Mouse (Mus musculus): ENCODE results near the gene Cald1. TPM values are rescaled to one million over a fixed set of nuclear protein-coding genes. Genes with fewer than 3 reads are reported as not detected.
A peak's percentile ranks its signal among the peaks of the same experiment; 100 is the strongest.

Gene Cald1
- polyA plus RNA-seq, 1 experiment from 2014 or later: 52.4 TPM

DNA sequence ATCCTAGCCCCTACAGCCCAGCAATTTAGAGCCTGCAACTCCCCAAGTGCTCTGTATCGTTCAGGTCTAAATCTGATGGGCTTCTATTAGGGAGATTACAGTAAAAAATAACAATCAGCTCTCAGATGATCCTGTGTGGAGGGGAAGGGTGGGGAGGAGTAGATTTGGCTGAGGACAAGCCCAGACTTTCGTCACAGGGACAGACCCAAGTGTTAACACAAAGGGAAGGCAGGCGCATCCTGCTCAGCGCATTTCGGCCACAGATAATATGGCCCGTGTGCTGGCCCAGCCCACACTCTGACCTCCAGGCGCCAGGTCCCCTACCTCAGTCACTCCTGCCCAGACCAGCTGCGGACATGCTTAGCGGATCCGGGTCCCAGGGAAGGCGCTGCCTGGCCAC, 111.0 kb downstream of the Cald1 start:
- Histone ChIP-seq H3K9me3 (ENCODE audit: control insufficient read depth, low read length) (peaks cover 3% of the 10 kb centered on the region; the same call in 1 of the 2 replicates), H3K27ac (peak overlapping the region; percentile 82), H3K4me2 (replicated peaks) (peak overlapping the region; percentile 72), H3K36me3 (replicated peaks; ENCODE audit: control insufficient read depth, insufficient read depth) (no peaks in the 10 kb centered on the region), H3K27me3 (ENCODE audit: control insufficient read depth, insufficient read depth, low read length) (no peaks in the 10 kb centered on the region), H3K9ac (peak overlapping the region; percentile 75), H3K4me3 (replicated peaks; ENCODE audit: low read length) (peak overlapping the region; percentile 51), H3K4me1 (replicated peaks; ENCODE audit: control insufficient read depth, insufficient read depth, low read length) (peaks cover 32% of the 10 kb centered on the region)
- under 1% methylated on average over 11 of the region's 11 CpGs for WGBS
- DNase-seq (ENCODE audit: low spot score) (peak; percentile 72), ATAC-seq (ENCODE audit: low FRiP score) (peak; percentile 89)

GRCm38 (mm10) chr6:34709946-34710682, 111.8 kb downstream of the Cald1 start:
- Histone ChIP-seq H3K9me3 (ENCODE audit: control insufficient read depth, low read length) (no peaks in the 10 kb centered on the region), H3K36me3 (replicated peaks; ENCODE audit: control insufficient read depth, insufficient read depth) (no peaks in the 10 kb centered on the region), H3K4me1 (replicated peaks; ENCODE audit: control insufficient read depth, insufficient read depth, low read length) (peaks cover 32% of the 10 kb centered on the region), H3K27me3 (ENCODE audit: control insufficient read depth, insufficient read depth, low read length) (no peaks in the 10 kb centered on the region), H3K4me2 (replicated peaks) (peak overlapping the region; percentile 72), H3K9ac (peak overlapping the region; percentile 75), H3K27ac (peak overlapping the region; percentile 82), H3K4me3 (replicated peaks; ENCODE audit: low read length) (peak overlapping the region; percentile 51)
- peak; percentile 44; the same call in 1 of the 2 replicates for ATAC-seq (ENCODE audit: low FRiP score)
- no peak for DNase-seq (ENCODE audit: low spot score)
- WGBS: 11% methylated on average over 14 of the region's 14 CpGs

DNA sequence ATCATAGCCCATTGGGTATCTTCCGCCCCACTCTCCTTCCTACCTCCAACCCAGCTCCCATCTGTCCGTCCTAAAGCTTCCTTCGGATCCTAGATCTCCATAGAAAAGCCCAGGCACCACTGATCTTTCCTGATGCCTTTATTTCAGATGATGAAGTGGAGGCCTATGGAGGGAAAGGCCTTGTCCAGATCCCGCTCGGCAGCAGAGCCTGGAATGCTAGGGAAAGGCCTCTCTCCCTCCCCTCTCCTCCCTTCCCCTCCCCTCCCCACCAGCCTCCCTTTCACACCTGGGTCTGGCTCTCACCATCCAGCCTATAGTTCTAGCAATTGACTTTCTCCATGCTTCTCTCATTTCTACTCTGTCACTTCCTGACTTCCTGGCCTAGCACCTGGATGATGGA, 112.5 kb downstream of the Cald1 start:
- peak overlapping the region; percentile 75; the same call in 1 of the 2 replicates for H3K9ac ChIP-seq
- no peak overlapping the region for H3K27ac ChIP-seq

GRCm38 (mm10) chr6:34711620-34712019, 113.3 kb downstream of the Cald1 start:
- no peak overlapping the region for H3K9ac ChIP-seq
- H3K4me2 ChIP-seq (replicated peaks): peak overlapping the region; percentile 72; the same call in 1 of the 2 replicates
- DNase-seq (ENCODE audit: low spot score) (no peak), ATAC-seq (ENCODE audit: low FRiP score) (no peak)
- H3K4me3 ChIP-seq (replicated peaks; ENCODE audit: low read length): no peak overlapping the region
- H3K27ac ChIP-seq: no peak overlapping the region
- 74% methylated on average over 10 of the region's 10 CpGs for WGBS
- peaks cover 32% of the 10 kb centered on the region for H3K4me1 ChIP-seq (replicated peaks; ENCODE audit: control insufficient read depth, insufficient read depth, low read length)
- H3K27me3 ChIP-seq (ENCODE audit: control insufficient read depth, insufficient read depth, low read length): no peaks in the 10 kb centered on the region
- H3K9me3 ChIP-seq (ENCODE audit: control insufficient read depth, low read length): no peaks in the 10 kb centered on the region
- no peaks in the 10 kb centered on the region for H3K36me3 ChIP-seq (replicated peaks; ENCODE audit: control insufficient read depth, insufficient read depth)

More for the DNA sequence above, 112.5 kb downstream of the Cald1 start:
- peak overlapping the region; percentile 72 for H3K4me2 ChIP-seq (replicated peaks)
- H3K36me3 ChIP-seq (replicated peaks; ENCODE audit: control insufficient read depth, insufficient read depth): no peaks in the 10 kb centered on the region
- 41% methylated on average over 5 of the region's 5 CpGs for WGBS
- H3K27me3 ChIP-seq (ENCODE audit: control insufficient read depth, insufficient read depth, low read length): no peaks in the 10 kb centered on the region
- H3K4me1 ChIP-seq (replicated peaks; ENCODE audit: control insufficient read depth, insufficient read depth, low read length): peaks cover 32% of the 10 kb centered on the region
- peak overlapping the region; percentile 51 for H3K4me3 ChIP-seq (replicated peaks; ENCODE audit: low read length)
- ATAC-seq (ENCODE audit: low FRiP score): no peak
- DNase-seq (ENCODE audit: low spot score): no peak
- H3K9me3 ChIP-seq (ENCODE audit: control insufficient read depth, low read length): no peaks in the 10 kb centered on the region

DNA sequence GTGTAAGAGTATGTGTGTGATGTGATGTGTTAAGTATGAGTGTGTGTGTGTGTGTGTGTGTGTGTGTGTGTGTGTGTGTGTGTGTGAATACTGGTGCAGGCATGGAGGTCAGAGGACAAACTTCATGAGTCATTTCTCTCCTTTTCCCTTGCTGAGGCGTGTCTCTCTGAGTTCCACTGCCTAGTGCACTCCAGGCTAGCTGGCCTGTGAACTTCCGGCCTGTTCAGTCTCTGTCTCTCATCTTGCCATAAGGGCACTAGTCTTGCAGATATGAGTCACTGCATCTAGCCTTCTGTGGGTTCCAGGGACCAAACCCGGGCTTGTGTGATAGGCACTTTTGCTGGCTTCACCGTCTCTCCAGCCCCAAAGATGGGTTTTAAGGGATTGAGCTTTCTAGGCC, 114.9 kb downstream of the Cald1 start:
- no peak for DNase-seq (ENCODE audit: low spot score)
- no peak for ATAC-seq (ENCODE audit: low FRiP score)
- no peak overlapping the region for H3K27ac ChIP-seq
- H3K9me3 ChIP-seq (ENCODE audit: control insufficient read depth, low read length): no peaks in the 10 kb centered on the region
- no peak overlapping the region for H3K4me2 ChIP-seq (replicated peaks)
- no peaks in the 10 kb centered on the region for H3K36me3 ChIP-seq (replicated peaks; ENCODE audit: control insufficient read depth, insufficient read depth)
- H3K4me1 ChIP-seq (replicated peaks; ENCODE audit: control insufficient read depth, insufficient read depth, low read length): peaks cover 31% of the 10 kb centered on the region
- H3K27me3 ChIP-seq (ENCODE audit: control insufficient read depth, insufficient read depth, low read length): no peaks in the 10 kb centered on the region
- no peak overlapping the region for H3K4me3 ChIP-seq (replicated peaks; ENCODE audit: low read length)
- 91% methylated on average over 4 of the region's 4 CpGs for WGBS
- H3K9ac ChIP-seq: no peak overlapping the region

GRCm38 (mm10) chr6:34713777-34714176, 115.5 kb downstream of the Cald1 start:
- WGBS: 94% methylated on average over 8 of the region's 8 CpGs
- no peak overlapping the region for H3K4me2 ChIP-seq (replicated peaks)
- no peaks in the 10 kb centered on the region for H3K36me3 ChIP-seq (replicated peaks; ENCODE audit: control insufficient read depth, insufficient read depth)

GRCm38 (mm10) chr6:34714612-34715011, 116.3 kb downstream of the Cald1 start:
- Histone ChIP-seq H3K4me1 (replicated peaks; ENCODE audit: control insufficient read depth, insufficient read depth, low read length) (peaks cover 22% of the 10 kb centered on the region), H3K4me3 (replicated peaks; ENCODE audit: low read length) (no peak overlapping the region), H3K27me3 (ENCODE audit: control insufficient read depth, insufficient read depth, low read length) (no peaks in the 10 kb centered on the region), H3K4me2 (replicated peaks) (no peak overlapping the region), H3K9me3 (ENCODE audit: control insufficient read depth, low read length) (no peaks in the 10 kb centered on the region), H3K9ac (no peak overlapping the region), H3K36me3 (replicated peaks; ENCODE audit: control insufficient read depth, insufficient read depth) (no peaks in the 10 kb centered on the region), H3K27ac (no peak overlapping the region)
- DNase-seq (ENCODE audit: low spot score): no peak
- WGBS: 95% methylated on average over 4 of the region's 4 CpGs
- no peak for ATAC-seq (ENCODE audit: low FRiP score)

More at GRCm38 (mm10) chr6:34713777-34714176, 115.5 kb downstream of the Cald1 start:
- ATAC-seq (ENCODE audit: low FRiP score) (no peak), DNase-seq (ENCODE audit: low spot score) (no peak)
- Histone ChIP-seq H3K9me3 (ENCODE audit: control insufficient read depth, low read length) (no peaks in the 10 kb centered on the region), H3K27ac (no peak overlapping the region), H3K4me1 (replicated peaks; ENCODE audit: control insufficient read depth, insufficient read depth, low read length) (peaks cover 25% of the 10 kb centered on the region), H3K4me3 (replicated peaks; ENCODE audit: low read length) (no peak overlapping the region), H3K9ac (no peak overlapping the region), H3K27me3 (ENCODE audit: control insufficient read depth, insufficient read depth, low read length) (no peaks in the 10 kb centered on the region)

DNA sequence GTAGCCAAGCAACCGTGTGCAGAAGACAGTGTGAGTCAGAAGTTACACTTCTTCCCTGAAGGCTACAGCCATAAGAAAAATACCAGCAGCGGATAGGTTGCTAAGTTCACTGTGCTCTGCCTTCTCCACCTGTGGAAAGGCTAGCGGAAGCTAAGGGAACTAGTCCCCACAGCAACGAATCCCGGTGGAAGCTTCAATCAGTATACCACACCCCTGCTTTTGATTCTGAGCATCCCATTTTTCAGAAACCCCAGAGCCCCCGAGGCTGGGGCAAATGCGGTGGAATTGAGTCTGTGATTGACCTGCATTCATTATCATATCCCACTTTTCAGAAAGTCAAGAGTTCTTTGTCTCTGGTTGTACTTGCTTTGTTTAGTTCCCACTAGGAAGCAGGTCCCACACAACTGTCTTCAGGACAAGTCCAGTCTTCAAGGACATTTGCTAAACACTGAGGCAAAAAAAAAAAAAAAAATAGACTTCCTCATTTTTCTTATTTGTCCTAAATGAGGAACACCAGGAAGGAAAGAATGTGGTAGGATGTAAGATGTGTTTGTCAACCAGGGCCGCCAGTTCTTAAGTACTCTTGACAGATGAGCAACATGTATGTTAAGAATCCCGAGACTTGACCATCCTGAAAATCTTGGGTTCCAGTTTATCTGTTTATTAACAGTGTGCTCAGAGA, 118.0 kb downstream of the Cald1 start:
- Histone ChIP-seq H3K9ac (no peak overlapping the region), H3K9me3 (ENCODE audit: control insufficient read depth, low read length) (no peaks in the 10 kb centered on the region), H3K4me1 (replicated peaks; ENCODE audit: control insufficient read depth, insufficient read depth, low read length) (0 out of 2 replicates have a peak, but pooled peaks cover 6% of the 10 kb centered on the region), H3K4me3 (replicated peaks; ENCODE audit: low read length) (no peak overlapping the region), H3K27ac (no peak overlapping the region), H3K36me3 (replicated peaks; ENCODE audit: control insufficient read depth, insufficient read depth) (no peaks in the 10 kb centered on the region), H3K27me3 (ENCODE audit: control insufficient read depth, insufficient read depth, low read length) (no peaks in the 10 kb centered on the region), H3K4me2 (replicated peaks) (no peak overlapping the region)
- WGBS: 83% methylated on average over 9 of the region's 9 CpGs
- no peak for DNase-seq (ENCODE audit: low spot score)
- no peak for ATAC-seq (ENCODE audit: low FRiP score)

DNA sequence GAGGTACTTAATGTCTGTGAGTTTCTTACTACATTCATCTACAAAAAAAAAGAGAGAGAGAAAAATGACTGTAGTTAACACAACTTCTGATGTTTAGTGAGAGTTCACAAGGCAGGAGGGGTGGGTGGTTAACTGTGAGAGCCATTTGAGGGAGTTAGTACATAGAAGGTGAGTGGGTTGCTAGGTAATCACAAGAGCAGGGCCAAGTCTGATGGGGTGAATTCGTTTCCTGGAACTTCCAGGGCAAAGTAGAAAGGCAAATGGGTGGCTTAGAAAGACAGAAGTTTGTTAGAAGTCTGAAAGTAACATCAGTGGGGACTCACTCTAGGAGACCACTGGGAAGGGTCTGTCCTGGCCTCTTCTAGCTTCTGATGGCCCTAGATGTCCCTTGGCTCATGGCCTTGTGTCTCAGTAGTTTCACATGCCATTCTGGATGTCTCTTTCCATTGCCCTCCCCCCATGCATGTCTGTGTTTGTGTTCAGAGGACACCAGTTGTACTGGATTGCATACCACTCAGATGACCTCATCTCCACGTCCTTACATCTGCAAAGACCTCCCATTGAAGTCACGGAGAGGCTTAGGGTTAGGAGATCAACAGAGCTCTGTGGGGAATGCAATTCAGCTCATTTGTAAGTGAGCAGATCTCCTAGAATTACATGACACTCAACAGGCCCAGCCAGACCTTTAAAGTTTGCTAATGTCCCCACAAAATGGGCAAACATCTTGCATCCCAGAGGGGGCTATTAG, 118.8 kb downstream of the Cald1 start:
- Histone ChIP-seq H3K4me3 (replicated peaks; ENCODE audit: low read length) (no peak overlapping the region), H3K4me1 (replicated peaks; ENCODE audit: control insufficient read depth, insufficient read depth, low read length) (no peaks in the 10 kb centered on the region), H3K4me2 (replicated peaks) (no peak overlapping the region), H3K27me3 (ENCODE audit: control insufficient read depth, insufficient read depth, low read length) (no peaks in the 10 kb centered on the region), H3K27ac (no peak overlapping the region), H3K9me3 (ENCODE audit: control insufficient read depth, low read length) (no peaks in the 10 kb centered on the region), H3K9ac (no peak overlapping the region), H3K36me3 (replicated peaks; ENCODE audit: control insufficient read depth, insufficient read depth) (no peaks in the 10 kb centered on the region)
- WGBS: 39% methylated on average over 3 of the region's 3 CpGs
- DNase-seq (ENCODE audit: low spot score) (no peak), ATAC-seq (ENCODE audit: low FRiP score) (no peak)
